Mouse (Mus musculus) ES-E14 (cell line): ENCODE measurements around the gene Smyd2.

ENCODE experiments used
- HCFC1 ChIP-seq: IDR thresholded peaks from 2 replicates; pipeline ENCODE4 v1.6.1; 2012; ENCODE audit warnings: low read length, inconsistent platforms, borderline replicate concordance; ENCODE audit not compliant: insufficient read depth
- ZC3H11A ChIP-seq: IDR thresholded peaks from 2 replicates; pipeline ENCODE4 v1.6.1; 2012; ENCODE audit warnings: low read depth, mild to moderate bottlenecking, inconsistent platforms, low read length, borderline replicate concordance
- ZNF384 ChIP-seq: IDR thresholded peaks from 2 replicates; pipeline ENCODE4 v1.6.1; 2012; ENCODE audit warnings: low read depth, low read length, inconsistent platforms

- no peak for TF ChIP-seq ZNF384
- TF ChIP-seq HCFC1: no peak
- no peak for TF ChIP-seq ZC3H11A
Measured at GRCm38 (mm10) chr1:189932976-189933375, 10.8 kb upstream of the Smyd2 start.
